Mouse (Mus musculus): ENCODE measurements around the gene Tango6. TPM values are rescaled to one million over a fixed set of nuclear protein-coding genes. Genes with fewer than 3 reads are reported as not detected.
"Not testable (repeated sequence)": the region's sequence is repeated elsewhere in the genome, so short reads cannot be mapped to it uniquely, and the experiment has no call there.

Tango6 gene
- total RNA-seq, 2 experiments from 2014 or later, result 0.15 to 2.1 TPM

DNA sequence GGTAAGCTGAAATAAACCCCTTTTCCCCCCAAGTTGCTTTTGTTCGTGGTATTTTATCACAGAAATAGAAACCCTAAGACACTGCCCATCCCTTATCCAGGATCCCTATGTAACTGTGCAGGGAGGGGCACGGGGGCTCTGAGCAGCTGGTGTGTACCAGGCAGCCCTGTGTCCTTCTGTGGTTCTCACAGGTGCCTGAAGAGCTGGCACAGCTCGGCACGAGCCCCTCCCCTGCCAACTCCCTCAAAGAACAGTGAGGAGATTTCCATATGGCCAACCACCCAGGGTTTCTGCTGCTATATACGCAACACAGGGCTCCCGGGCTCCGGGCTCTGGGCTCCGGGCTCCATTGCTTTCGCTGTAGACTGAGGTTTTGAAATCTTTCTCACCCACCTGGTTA lies 182.5 kb downstream of the Tango6 start:
- ATAC-seq (replicated peaks; ENCODE audit: low FRiP score, poor library complexity, severe bottlenecking), result no peak

DNA sequence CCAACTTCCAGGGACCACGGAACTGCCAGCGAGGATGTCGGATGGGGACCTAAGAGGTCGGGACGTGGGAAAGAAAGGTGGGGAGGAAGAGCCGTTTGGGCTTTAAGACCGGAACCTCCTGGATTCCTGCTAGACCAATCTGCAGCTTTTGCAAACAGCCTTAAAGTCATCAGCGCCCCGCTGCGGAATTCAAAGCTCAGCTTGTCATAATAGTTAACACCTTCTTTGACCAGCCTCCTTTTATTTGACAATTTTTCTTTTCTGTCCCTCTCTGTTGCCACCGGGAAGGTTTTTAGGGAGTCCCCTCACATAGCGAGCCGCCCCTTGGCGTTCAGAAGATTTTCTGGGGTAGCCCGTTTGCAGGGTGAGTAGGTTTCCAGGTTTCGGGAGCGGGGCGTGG lies 187.2 kb downstream of the Tango6 start, which contains the start of gene Has3:
TSS of gene Has3 (plus strand) at position 192 of the 400 bp plus-strand sequence.
- ATAC-seq (replicated peaks; ENCODE audit: low FRiP score, poor library complexity, severe bottlenecking), result no peak

DNA sequence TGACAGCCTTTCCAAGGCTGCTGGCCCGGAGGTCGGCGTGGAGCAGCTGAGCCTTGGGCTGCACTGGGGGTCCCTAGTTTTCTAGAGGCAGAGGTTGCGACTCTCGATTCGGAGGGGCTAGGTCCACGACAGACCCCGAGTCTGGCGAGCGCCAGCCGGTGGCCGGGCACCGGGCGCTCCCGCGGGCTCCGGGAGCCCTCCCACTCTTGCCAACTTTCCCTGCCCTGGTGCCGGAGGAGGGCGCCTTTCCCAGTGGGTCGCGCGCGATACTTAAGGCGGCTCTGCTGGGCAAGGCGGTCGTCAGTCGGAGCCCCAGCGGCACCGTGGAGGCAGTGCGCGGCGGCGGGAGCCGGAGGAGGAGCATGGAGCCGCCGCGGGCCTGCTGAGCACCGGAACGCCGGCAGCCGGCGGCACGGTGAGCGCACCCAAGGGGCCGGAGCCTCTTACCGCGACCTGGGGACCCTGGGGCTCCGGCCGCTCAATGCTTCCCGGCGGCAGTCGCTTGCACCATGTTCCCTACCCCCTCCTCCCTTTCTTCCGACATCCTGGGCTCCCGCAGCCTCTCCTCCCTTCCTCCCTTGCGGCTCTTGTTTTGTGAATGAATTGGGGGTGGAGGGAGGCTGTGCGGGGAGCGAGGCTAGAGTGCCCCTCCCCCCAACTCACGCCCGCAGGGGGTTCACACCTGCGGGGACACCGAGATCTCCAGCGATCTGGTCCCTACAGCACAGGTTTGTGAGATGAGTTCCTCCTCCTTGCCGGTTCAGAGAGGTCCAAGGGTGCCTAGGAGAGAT lies 187.9 kb downstream of the Tango6 start:
- ATAC-seq (replicated peaks; ENCODE audit: low FRiP score, poor library complexity, severe bottlenecking), result no peak

DNA sequence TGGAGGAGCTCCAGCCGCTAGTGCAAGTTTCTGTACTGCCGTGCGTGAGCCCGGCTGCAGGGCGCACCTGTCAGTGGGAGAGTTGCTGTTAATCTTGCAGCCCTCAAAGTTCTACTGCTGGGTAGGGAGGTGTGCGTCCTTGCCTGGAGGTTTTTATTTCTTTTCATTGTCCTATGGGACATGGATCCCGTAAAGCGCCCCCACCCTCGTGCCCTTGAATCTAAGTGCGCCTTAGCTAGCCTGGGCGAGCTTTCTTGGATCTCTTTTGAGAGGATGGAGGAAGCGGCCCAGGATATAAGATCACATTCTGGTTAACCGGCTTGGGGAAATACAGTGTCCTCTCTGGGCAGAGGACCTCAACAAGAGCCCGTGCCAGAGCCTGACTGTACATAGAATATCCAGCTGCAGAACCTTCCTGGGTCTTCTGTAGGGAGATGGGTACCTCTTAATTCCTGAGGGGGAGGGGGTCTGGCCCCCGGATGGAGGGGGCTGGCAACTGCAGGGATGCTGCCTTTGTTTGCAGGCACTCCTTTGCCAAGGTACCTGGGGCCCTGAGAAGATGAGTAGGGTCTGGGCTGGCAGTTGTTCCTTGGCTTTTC lies 188.6 kb downstream of the Tango6 start:
- ATAC-seq (replicated peaks; ENCODE audit: low FRiP score, poor library complexity, severe bottlenecking), result no peak

DNA sequence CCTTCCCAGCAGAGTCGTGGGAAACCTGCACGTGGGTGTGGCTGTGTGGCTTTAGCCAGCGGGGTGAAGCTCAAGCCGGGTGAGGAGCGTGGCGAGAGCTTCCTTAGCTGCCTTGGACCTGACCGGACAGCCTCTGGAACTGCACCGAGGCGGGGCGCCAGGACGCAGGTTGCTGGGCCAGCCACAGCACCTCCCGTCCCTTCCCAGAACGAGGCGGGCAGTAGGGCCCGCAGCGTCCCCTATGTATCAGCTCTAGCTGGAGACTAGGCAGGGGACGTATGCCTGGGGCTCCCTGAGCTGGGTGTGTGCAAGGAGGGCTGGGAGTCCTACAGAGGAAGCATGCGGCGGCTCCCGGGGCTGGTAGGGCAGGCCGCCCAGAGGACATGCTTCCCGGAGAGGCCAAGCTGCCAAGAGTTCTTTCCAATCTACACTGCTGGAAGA lies 189.1 kb downstream of the Tango6 start:
- ATAC-seq (replicated peaks; ENCODE audit: low FRiP score, poor library complexity, severe bottlenecking), result no peak

DNA sequence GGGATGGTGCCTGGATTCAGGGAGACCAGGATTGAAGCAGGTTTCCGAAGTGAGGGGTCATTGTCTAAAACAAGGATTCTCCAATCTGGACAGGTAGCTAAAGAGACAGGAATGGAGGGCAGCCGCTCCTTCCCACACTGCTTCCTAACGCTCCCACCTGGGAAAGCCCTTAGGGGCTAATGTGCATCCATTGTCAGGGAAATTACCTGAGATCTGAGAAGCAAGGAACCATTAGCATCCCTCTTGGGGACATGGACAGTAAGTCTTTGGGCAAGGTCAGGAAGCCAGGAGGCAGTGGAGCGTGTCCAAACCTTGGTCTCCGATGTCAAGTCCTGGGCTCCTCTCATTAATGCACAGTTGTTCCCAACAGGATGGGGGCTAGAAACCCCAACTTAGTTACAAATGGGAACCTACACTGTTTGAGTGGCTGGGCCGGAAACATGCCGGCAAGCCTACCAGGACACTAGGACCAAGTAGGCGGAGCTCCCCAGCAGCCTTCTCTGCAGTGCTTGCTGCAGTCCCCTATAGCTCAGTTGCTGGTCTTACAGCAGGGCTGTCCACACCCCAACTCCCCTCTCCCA lies 189.7 kb downstream of the Tango6 start:
- ATAC-seq (replicated peaks; ENCODE audit: low FRiP score, poor library complexity, severe bottlenecking), result no peak

DNA sequence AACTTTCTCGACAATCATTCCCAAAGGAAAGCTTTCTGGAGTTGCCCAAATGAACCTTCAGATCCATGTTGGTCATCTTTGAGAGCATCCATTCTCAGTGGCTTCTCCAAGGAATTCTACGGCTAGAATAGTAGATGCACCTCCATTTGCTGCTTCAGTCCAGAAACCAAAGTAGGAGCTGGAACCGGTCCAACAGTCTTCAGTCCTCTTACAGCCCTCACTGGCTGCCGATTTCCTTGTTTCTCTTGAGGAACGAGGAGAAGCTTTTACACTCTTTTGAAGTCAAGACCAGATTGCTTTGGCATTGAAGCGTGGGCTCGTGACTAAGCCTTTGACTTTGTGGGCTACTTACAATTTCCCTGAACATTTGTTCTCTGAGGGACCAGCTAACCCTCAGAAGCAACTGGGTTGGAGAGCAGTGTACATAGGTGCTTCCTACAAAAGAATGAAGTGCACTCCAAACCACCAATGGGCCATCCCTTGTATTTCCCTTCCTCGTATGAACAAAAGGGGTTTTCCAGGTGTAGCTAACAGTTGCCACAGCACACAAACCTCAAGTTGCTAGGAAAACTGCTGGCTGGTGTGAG lies 197.3 kb downstream of the Tango6 start:
- no peak for ATAC-seq (replicated peaks; ENCODE audit: low FRiP score, poor library complexity, severe bottlenecking)

DNA sequence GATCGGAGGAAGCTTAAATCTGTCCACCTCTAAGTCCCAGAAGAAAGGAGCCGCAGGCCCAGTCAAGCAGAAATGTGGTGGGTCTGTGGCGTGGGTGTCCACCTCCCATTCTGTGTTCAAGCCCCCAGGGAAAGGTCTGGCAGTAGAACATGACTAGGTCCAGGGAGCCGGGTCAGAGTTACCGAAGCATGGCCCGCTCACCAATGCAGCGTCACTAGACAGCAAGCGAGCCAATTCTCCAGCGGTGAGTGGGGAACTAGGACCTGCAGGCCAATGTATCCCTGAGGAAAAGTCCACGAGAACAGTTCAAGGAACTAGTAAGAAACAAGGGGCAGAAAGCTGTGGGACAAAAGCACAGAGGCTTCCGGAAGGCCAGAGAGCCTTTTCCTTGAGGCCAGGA lies 201.2 kb downstream of the Tango6 start:
- not testable (repeated sequence) for ATAC-seq (replicated peaks; ENCODE audit: low FRiP score, poor library complexity, severe bottlenecking)

DNA sequence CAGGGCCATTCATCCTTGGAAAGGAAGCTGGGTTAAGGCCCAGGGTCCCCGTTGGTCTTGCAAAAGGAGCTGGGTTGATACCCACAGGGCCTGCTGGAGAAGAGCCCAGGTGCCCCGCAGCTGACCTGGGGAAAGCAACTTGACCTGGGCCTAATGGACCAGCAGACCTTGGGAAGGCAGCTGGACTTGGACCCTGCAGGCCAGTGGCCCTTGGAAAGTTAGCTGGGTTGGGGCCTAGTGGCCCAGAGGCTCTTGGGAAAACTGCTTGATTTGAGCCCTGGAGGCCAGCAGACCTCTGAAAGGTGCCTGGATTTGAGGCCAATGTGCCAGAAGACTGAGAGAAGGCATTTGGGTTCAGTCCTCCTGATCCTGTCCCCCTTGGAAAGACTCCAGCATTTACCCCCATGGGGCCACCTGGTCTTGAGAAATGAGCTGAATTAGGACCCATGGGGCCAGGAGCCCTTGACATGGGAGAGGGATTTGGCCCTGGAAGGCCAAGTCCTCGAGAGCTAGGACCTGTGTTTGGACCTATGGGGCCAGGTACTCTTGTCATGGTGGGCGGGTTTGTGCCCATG lies 202.0 kb downstream of the Tango6 start:
- not testable (repeated sequence) for ATAC-seq (replicated peaks; ENCODE audit: low FRiP score, poor library complexity, severe bottlenecking)

DNA sequence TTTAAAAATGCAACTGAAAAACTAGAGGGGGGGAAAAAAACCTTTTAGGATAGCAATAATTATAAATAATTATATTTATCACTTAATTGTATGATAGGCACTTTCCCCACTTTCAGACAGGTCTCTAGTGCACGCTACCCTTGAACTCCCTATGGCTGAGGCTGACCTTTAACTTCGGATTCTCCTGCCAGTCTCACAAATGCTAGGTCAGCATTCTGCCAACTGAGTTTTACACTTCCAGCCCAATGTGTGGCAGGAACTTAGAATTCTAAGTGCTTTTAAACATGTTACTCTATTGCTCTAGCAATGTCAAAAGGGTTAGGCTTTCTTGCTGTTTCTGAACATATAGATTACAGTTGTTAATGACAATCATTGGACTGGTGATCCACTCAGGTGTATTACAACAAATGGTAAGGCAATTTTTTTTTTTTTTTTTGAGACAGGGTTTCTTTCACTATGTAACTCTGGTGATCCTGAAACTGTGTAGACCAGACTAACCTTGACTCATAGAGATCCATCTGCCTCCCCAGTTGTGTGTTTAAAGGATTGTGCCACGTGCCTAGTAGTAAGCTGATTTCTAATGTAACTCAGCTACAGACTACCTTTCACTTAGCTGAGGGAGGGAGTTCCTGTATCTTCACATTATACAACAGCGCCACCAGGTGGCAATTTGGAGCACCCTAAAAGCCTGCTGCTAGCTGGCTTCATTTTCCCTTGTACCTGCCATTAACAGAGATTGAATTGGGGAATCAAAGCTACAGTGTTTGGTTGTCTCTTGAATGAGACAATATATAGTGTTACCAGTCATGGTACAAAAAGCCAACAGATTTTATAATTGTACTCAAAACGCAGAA lies 204.7 kb downstream of the Tango6 start:
- 0 out of 2 replicates have a peak, but pooled peaks have one; percentile 45 for ATAC-seq (replicated peaks; ENCODE audit: low FRiP score, poor library complexity, severe bottlenecking)

DNA sequence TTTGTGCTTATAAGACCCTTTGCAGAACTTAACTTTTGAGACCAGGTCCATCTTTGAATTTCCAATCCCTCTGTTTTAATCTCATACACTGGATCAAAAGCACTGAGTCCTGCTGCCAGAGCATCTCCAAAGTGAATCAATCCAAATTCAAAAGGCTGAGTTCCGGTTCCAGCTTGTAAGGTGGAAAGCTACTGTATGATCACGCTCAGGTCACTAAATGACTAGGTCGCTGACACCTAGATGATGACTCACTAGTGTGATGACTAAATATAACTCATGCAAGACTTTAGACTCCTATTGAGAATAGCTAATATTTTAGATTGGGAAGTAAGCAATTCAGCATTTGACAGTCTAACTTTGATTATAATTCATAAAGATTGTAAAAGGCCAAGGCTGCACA lies 205.9 kb downstream of the Tango6 start:
- ATAC-seq (replicated peaks; ENCODE audit: low FRiP score, poor library complexity, severe bottlenecking), result no peak

DNA sequence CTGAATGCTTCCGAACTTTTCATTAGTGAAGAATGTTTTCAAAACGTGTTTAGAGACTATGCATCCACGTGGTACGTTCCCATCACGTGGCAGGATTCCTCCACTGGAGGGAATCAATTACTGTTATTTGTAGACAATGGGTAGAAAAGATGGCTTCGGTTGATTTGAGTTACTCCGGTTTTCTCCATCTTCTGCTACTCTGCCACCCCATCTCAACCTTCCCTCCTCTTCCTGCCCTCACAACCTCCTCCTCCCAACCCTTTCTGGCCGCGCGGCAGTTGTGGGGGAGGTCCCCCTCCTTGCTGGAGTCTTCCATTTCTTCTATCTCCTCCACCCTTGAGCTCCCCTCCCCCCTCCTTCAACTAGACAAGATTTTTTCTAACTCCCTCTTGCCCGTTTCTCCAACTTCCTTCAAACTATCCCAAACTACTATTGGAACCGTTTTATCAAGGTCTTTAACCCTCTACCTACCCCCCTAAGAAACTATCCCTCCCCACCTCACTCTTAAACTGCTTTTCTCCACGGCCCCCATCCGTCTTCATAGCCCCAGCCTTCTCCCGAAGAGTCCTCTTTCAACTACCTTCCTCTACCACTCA lies 209.4 kb downstream of the Tango6 start:
- ATAC-seq (replicated peaks; ENCODE audit: low FRiP score, poor library complexity, severe bottlenecking), result 0 out of 2 replicates have a peak, but pooled peaks have one; percentile 33

DNA sequence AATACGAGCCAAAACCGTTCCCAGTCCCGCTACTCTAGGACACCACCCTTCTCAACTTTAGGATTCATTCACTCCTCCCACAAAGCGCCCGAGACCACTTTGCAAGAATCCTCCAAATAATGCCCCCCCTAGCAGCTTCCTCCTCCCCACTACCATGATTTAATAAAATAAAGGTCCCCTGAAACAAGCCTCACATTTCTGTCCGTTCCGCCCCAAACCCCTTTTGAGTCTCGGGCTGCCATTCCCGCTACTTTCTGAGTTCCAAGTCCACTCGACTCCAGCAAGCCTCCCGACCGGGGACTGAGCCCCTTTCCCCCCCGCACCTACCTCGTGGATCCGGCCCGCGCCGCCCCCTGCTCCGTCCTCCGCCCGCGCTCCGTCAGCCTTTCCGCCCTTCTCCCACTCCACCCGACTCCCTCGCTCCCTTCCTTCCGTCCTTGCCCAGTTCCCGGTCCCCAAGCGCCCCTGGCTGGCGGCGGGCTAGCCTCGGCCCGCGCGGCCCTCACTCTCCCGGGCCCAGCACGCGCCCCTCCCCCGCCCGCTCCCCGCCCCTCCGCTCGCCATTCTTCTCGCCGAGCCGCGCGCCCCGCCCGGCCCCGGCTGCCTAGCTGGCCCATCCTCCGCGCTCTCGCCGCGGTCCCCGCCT lies 210.1 kb downstream of the Tango6 start:
- ATAC-seq (replicated peaks; ENCODE audit: low FRiP score, poor library complexity, severe bottlenecking), result peak; percentile 27

DNA sequence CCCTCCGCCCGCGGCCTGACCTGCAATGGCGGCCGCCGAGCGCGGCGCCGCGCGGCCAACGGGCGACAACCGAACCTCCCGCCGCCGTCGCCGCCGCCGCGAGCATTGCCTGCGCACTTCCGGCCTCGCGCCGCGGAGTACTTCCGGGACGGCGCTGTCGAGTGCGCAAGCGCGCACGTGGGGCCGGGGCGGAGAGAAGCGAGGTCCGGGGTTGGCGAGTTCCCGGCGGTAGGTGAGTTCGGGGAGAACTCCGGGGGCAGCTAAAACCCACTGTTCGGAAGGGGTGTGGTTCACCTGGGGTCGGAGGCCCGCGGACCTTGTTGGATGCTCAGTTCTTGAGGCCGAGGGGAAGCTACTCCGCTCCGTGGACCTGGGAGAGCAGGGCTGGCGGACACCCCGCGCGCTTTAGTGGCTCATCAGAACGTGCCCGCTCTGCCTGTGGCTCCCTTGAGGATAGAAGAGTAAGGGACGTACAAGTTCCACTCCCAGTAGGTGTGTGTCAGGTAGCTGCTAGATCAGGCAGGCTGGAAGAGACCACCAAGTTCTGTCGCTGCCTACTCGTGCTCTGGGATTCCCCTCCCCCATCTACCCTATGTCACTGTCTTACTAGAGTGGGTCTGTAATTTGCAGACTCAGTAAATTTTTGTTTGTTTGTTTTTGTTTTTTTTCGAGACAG lies 210.8 kb downstream of the Tango6 start, which contains the start of gene Utp4:
TSS of gene Utp4 (plus strand) at position 156 of the 676 bp plus-strand sequence.
- peak; percentile 93 for ATAC-seq (replicated peaks; ENCODE audit: low FRiP score, poor library complexity, severe bottlenecking)

DNA sequence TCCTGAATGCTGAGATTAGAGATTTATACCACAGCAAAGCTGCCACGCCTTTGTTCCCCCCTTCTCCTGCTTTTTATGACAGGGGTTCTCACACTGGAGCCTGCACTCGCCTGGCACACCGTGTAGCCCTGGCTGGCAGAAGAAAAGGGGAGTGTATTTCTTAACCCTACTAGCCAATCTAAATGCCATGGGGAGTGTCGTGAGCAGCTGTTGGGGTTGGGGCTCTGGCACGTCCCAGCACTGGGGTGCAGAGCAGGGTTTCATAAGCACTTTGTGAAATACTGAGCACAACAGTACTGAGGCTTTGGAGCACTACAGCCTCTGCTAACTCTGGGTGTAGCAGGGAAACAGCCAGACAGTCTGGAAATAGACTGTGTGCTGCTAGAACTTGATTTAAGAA lies 216.6 kb downstream of the Tango6 start:
- ATAC-seq (replicated peaks; ENCODE audit: low FRiP score, poor library complexity, severe bottlenecking), result no peak

All from erythroid progenitor cell, adult 5-6 weeks (primary cell).